Mouse (Mus musculus) heart, adult 9 months (tissue): ENCODE data around the gene Polk.

Experiments
- DNase-seq, 2 experiments: peaks; one replicate each; pipeline ENCODE4 v3.0.0; 2022; ENCODE audit warnings: low spot score in 2 of 2

Gene Polk

DNA sequence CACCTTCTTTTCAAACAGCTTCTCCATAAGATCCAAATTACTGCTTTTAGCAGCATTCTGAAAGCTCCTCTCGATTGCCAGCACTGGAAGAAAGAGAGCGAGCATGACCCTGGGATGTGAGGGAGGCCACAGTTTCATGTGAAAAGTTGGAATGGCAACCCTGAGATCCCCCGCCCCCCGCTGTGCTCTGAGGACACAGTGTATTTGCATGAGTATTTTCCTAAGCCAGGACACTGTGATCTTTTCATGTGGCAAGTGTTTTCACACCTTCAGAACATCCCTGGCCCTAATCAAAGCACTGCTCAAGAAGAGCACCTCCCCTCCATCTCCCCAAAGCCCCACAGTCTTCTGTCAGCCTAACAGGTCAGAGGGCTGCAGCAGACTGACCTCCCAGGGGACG lies 77.1 kb downstream of the Polk start:
- DNase-seq: no peak

DNA sequence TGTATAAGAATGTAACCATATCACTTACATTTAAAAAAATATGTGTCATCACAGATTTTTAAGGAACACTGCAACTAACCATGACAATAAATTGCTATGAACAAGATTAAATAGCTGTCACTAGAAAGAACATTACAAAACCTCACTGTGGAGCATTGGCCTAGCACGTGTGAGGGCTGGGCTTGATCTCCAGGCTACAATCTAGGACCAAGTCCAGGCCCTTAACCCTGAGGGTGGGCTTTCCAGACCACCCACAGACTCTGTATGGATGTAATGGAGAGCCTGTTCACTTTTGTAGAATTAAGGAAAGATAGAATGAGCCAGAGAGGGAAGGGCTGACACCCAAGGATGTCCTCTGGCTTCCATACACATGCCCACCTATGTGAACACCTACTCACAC lies 79.7 kb downstream of the Polk start:
- no peak for DNase-seq

GRCm38 (mm10) chr13:96458606-96459005 lies 83.8 kb downstream of the Polk start:
- DNase-seq: no peak

- no peak for DNase-seq
Measured at GRCm38 (mm10) chr13:96458018-96458417, 84.4 kb downstream of the Polk start.

DNA sequence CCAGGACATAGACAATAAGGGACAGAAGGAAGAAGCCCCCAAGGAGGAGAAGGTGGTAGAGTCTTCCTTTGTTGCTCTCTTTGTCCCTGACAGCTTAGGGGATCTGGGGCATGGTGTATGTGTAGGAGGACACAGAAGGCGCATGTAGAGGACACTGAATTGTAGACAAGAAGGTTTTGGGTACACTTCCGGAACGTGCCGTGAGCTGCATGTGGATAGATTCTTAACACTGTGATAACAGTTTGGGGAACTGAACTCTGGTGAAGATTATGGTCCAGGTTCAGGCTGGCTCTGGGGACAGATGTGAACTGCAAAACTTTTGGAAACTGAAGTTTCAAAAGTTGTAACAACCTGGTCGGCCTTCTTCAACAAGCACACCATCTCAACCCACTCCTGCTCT lies 84.8 kb downstream of the Polk start:
- no peak for DNase-seq

GRCm38 (mm10) chr13:96454288-96454687 lies 88.1 kb downstream of the Polk start:
- no peak for DNase-seq

- no peak for DNase-seq
Measured at GRCm38 (mm10) chr13:96452621-96453020, 89.8 kb downstream of the Polk start.

GRCm38 (mm10) chr13:96451386-96452140 lies 90.8 kb downstream of the Polk start:
- no peak for DNase-seq

DNA sequence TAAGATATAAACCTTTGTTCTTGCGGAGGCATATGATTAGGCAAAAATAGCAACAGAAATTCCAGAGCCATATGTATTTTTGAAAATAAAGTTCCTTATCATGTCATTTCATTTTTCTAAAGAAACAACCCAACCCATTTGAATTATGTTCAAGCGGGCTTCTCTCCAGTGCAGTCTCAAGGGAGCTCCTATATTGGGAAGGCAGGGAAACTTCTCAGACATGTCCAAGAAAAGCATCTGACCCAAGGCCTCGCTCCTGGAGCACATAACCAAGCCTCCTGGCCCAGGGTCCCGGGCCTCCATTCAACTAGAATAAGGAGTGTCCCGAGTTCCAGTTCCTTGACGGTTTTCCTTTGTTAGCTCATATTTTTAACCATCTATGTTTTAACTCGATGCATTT lies 91.5 kb downstream of the Polk start:
- DNase-seq: peak; percentile 28 to 58

- no peak for DNase-seq
Measured at GRCm38 (mm10) chr13:96450205-96450856, 92.0 kb downstream of the Polk start.

DNA sequence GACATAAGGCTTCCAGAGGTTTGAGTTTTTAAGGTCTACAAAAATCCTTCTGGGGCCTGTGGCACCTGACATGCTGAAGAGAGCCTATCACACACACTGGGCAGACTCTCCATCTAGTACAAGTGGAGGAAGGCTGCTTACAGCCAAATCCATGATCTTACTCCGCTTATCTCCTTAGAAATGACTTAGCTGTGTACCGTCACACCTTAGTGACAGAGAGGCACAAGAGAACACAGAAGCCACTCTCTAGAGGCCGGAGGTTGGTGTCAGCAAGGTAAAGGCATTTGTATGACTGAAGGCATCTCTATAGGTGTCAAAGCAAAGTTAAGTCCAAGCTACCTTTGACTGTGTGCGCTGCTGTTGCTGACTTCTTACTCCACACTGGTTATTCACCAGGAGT lies 101.9 kb downstream of the Polk start:
- no peak for DNase-seq

DNA sequence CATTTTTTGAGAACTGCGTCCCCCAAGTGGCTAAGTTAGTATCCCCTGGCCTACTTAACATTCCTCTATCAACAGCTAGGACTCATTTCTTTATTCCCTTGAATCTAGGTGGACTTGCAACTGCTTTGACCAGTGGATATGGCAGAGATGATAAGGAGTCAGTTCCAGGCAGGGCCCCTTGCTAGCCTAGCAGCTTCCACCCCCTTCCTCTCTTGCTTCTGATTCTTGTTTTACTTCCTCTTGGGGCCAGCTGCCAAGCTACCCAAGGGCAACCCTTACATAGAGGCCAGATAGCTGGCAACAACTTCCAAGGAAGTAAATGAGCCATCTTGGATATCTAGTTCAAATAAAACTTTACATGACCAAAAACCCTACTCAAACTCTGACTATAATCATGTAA lies 105.5 kb downstream of the Polk start:
- DNase-seq: no peak

DNA sequence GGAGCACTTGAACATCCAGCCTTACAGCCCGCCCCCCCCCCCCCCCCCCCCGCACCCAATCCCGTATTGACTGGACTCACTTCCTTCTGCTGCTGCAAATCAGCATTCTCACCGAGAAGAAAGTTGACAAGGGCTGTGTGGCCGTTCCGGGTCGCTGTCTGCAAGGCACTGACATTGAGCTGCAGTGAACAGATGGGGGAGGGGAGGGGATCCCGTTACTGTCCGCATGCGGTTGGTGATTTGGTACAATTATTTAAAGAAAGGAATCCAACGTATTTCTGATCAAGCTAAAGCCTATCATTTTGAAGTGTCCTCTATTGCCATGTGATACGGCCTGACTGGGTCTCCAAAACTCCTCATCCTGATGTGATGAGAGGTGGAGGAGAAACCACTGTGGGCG lies 106.6 kb downstream of the Polk start:
- DNase-seq: peak; percentile 34

- DNase-seq: peak; percentile 16 to 19
Measured at GRCm38 (mm10) chr13:96434899-96435331, 107.5 kb downstream of the Polk start.

DNA sequence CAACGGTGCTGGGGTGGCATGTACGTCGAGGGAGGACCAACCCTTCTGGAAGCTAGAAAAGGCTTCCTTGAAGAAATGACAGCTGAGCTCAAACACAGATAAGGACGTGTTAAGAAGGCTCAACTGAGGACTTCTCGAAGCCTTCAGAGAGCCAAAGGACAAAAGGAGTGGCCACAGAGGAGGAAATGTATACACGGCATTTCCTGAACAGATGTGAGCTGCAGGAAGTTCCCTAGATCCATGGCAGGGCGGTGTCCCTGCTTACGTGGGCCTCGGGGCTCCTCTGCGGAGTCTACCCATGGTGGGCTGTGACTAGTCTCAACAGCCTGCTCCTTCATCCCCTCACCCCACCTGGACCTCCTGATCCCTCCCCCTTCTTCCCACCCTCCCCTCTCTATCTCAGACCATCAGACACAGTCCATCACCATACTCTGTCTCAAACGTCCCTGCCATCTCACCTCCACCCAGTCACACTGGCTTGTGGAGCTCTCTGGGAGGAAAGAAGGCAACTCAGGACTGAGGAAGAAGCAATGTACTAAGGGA lies 108.7 kb downstream of the Polk start:
- DNase-seq: peak in 1 of 2 experiments; percentile 25

- DNase-seq: no peak
Measured at GRCm38 (mm10) chr13:96433041-96433440, 109.3 kb downstream of the Polk start.

DNA sequence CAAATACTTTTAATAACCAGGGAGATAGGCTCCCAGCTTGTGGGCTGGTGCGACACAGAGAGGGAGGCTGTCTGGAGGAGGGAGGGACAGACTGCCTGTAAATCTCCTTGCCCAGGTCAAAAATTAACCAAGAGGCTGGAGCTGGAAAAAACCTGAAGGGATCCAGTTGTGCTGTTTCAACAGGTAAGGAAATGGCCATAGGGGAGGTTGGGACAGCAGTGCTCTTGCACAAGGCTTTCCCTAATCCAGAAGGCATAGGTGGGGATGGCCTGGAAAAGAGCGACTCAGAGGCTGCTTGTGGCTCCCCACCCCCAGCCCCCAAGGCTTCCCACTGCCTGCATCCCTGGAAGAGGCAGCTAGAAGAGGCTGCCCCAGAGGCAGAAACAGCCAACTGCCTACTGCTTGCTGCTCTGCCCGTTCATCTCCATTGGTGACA lies 110.0 kb downstream of the Polk start:
- DNase-seq: no peak

- DNase-seq: peak; percentile 61 to 79
Measured at GRCm38 (mm10) chr13:96431595-96432156, 110.7 kb downstream of the Polk start.
